Mouse (Mus musculus) forebrain, embryonic 10.5 days (tissue): Measurements from ENCODE around the gene Epor. TPM values are rescaled to one million over a fixed set of nuclear protein-coding genes. Genes with fewer than 3 reads are reported as not detected.
A peak's percentile ranks its signal among the peaks of the same experiment; 100 is the strongest.

Experiments
- DNase-seq: peaks from one replicate; pipeline ENCODE4 v3.0.0-alpha.2; 2017; ENCODE audit warnings: low spot score; ENCODE audit errors: extremely low spot score
- H3K27ac ChIP-seq: fragments of 300-500 bp; sonication (generic); 2 replicates; pipeline ENCODE4 v1.5.1; 2016; ENCODE audit warnings: mild to moderate bottlenecking
- H3K27me3 ChIP-seq: fragments of 300-500 bp; sonication (generic); 2 replicates; pipeline ENCODE4 v1.6.1; 2016; ENCODE audit warnings: mild to moderate bottlenecking; ENCODE audit not compliant: poor library complexity, severe bottlenecking
- H3K36me3 ChIP-seq: fragments of 300-500 bp; sonication (generic); replicated peaks from 2 replicates; pipeline ENCODE4 v1.6.1; 2016; ENCODE audit warnings: mild to moderate bottlenecking, moderate library complexity
- H3K4me1 ChIP-seq: fragments of 300-500 bp; sonication (generic); 2 replicates; pipeline ENCODE4 v1.6.1; 2016
- H3K4me3 ChIP-seq: fragments of 300-500 bp; sonication (generic); 2 replicates; pipeline ENCODE4 v1.5.1; 2016; ENCODE audit warnings: mild to moderate bottlenecking, moderate library complexity
- H3K9me3 ChIP-seq: fragments of 300-500 bp; sonication (generic); 2 replicates; pipeline ENCODE4 v1.6.1; 2016; ENCODE audit warnings: mild to moderate bottlenecking, moderate library complexity
- WGBS: fragments of 180-500 bp; shearing (Covaris S2); methylation state at CpG from one replicate; pipeline ENCODE4 v1.1.7; 2016; 5-methylcytosine and 5-hydroxymethylcytosine counted together
- polyA plus RNA-seq: library from polyadenylated mRNA; unstranded; fragments of >200 nt; fragmentation: Nextera tagmentation; extraction: Ambion mirVana; gene quantifications from 2 replicates; pipeline ENCODE4 v1.2.1, GENCODE M21; 2016

Gene Epor
- polyA plus RNA-seq, 1 experiment from 2014 or later, result 10.8 TPM

DNA sequence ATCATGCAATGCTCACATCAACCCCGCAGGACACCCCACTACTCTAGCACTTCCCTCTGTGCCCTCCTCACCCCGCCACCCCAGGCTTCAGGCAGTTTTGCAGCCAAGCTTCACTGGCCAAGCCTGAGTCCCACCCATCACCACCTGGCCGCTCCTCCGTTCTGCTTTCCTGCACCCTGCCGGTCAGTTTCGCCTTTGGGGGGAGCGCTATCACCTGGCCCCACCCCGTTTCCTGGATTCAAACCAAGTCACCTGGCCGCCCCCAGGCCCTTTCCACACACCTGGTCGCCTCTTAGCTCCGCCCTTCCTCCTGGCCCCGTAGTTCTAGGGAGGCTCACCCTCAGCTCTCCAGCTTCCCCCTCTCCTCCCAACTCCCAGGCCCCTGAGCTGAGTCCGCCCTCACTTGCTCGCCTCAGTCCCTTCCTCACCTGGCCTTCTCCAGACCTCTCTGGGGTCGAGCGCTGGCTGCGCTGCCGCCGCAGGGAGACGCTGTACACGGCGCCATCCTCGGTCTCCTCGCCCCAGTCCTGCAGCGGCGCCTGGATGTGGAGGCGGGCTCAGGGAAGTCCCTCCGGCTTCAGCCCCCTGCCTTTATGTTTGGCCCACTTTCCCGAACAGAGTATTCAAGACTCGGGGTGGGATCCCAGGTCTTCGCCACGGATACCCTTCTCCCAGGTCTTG, 25.3 kb upstream of the Epor start:
- Histone ChIP-seq H3K27me3 (peaks cover 100% of the 10 kb centered on the region), H3K4me3 (peak overlapping the region; percentile 63), H3K4me1 (peaks cover 47% of the 10 kb centered on the region), H3K27ac (peak overlapping the region; percentile 48; the same call in 1 of the 2 replicates), H3K36me3 (no peaks in the 10 kb centered on the region), H3K9me3 (no peaks in the 10 kb centered on the region)
- no peak for DNase-seq
- whole genome bisulfite sequencing, result under 1% methylated on average over 32 of the region's 32 CpGs

DNA sequence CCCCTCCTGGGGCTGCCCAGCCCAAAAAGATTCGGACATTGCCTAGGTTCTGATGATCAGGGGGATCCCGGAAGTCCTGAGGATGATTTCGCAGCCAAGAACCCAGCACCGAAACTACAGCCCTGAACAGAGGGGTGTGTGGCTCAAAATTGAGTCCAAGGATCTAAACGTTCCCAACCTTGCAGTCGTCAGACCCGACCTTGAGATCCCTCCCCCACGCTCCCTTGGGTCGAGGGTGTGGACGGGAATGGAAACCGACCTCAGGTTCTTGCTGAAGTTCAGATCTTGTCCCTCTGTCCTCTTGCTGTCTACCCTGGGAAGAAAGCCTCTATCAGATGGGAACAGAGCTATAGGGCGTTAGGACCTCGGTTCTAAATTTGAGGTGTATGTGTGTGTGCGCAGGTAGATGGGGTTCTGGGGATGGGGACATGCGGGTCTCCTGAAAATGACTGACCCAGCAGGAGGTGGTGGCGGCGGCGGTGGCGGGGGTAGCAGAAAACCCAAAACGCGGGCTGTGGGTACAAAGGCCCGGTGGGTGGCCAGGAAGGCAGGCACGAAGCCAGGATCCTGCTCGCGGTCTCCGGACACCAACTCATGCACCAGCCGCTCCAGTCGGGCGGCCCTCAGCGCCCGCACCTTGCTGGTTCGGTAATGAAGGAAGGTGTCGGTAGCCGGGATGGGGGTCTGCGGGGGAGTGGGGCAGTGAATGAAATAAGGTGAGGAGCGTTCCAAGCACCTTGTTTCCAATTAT, 24.5 kb upstream of the Epor start:
- peaks cover 48% of the 10 kb centered on the region for H3K4me1 ChIP-seq
- DNase-seq, result no peak
- peaks cover 98% of the 10 kb centered on the region for H3K27me3 ChIP-seq
- H3K36me3 ChIP-seq, result no peaks in the 10 kb centered on the region
- no peaks in the 10 kb centered on the region for H3K9me3 ChIP-seq
- H3K4me3 ChIP-seq, result peak overlapping the region; percentile 63
- WGBS, result 7% methylated on average over 36 of the region's 36 CpGs
- H3K27ac ChIP-seq, result no peak overlapping the region

DNA sequence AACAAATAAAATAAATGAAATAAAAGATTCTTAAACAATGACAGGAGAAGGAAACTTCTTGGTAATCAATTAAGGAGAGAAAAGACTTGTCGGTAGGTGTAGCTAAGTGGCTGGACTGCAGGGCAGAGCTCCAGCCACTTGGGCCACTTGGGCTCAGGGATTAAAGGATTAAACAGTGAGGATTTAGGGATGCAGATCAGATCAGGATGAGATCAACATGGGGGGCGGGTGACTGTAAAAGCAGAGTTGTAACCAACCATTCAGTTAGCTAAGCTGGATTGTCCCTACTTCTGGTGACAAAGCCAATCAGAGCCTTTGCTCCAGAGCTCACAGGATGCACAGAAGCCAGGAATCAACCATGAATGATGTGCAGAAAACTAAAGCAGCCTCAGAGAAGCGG, 20.6 kb upstream of the Epor start:
- Histone ChIP-seq H3K27me3 (peaks cover 71% of the 10 kb centered on the region), H3K4me3 (no peak overlapping the region), H3K36me3 (peaks cover 8% of the 10 kb centered on the region), H3K27ac (no peak overlapping the region), H3K9me3 (no peaks in the 10 kb centered on the region), H3K4me1 (peaks cover 32% of the 10 kb centered on the region)
- DNase-seq, result no peak
- WGBS, result 14% methylated on average over 3 of the region's 3 CpGs

DNA sequence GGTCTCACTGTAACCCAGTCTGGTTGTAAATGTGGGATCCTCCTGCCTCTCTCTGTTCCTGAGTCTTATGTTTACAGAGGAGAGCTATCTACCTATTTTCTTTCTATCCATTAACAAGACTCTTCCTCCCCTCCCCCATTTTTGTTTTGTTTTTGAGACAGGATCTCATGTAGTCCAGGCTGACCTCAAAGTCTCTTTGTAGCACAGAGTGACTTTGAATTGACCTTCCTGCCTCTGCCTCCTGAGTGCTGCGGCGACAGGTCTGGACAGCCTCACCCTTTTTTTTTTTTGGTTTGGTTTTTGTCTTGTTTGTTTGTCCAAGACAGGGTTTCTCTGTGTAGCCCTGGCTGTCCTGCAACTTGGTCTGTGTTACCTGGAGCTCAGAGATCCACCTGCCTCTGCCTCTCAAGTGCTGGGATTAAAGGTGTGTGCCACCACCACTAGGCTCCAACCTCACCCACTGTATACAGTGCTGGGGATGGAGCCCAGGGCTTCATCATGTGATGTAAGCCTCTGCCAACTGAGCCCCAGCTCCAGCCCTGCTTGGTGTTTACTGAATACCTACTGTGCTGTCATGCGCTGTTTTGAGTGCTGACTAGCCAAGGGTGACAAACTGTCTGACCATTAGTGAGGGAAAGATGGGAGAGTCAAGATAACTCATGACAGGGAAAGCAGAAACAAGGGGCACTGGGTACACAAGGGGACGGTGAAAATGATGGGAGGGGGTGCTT, 15.3 kb upstream of the Epor start:
- Histone ChIP-seq H3K4me1 (peaks cover 1% of the 10 kb centered on the region; the same call in 1 of the 2 replicates), H3K27ac (no peak overlapping the region), H3K4me3 (no peak overlapping the region), H3K27me3 (peaks cover 17% of the 10 kb centered on the region), H3K36me3 (peaks cover 8% of the 10 kb centered on the region), H3K9me3 (no peaks in the 10 kb centered on the region)
- DNase-seq, result no peak
- WGBS, result 94% methylated on average over 4 of the region's 4 CpGs

DNA sequence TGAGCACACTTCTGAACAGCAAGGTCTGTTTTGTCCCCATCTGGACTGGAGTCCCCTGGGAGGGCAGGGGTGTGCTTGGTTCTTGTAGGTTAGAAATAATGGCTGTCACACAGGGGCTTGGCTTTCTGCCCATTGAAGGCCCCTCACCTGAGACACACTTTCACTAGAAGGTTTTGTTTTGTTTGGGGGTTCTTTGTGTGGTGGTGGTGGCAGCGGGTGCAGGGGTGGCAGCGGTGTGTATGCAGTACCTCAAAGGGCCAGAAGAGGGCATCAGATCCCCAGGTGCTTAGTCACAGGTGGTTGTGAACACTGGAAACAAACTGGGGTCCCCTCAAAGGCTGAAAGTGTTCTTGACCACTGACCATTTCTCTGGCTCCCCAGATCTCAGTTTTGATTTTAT, 14.7 kb upstream of the Epor start:
- no peaks in the 10 kb centered on the region for H3K9me3 ChIP-seq
- no peaks in the 10 kb centered on the region for H3K4me1 ChIP-seq
- WGBS, result 35% methylated on average over 2 of the region's 2 CpGs
- no peak overlapping the region for H3K27ac ChIP-seq
- H3K4me3 ChIP-seq, result no peak overlapping the region
- peaks cover 13% of the 10 kb centered on the region; the same call in 1 of the 2 replicates for H3K27me3 ChIP-seq
- no peak for DNase-seq
- peaks cover 8% of the 10 kb centered on the region for H3K36me3 ChIP-seq

DNA sequence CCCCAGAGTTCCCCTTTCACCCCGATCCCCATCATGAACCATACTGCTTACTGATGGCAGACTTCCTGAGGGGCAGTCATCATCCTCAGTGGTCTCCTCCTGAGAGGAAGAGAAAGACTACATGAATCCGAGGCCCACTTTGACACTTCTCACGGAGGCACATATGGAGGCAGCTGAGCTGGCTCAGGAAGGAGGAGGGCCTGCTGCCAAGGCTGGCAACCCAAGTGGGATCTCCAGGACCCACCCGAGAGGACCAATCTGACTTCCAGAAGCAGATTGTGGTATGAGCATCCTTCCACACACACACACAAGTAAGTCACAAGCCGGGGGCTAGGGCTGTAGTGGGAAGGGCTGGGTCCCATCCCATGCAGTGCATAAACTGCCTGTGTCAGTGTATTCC, 14.0 kb upstream of the Epor start:
- 96% methylated on average over 5 of the region's 5 CpGs for WGBS
- DNase-seq, result no peak

DNA sequence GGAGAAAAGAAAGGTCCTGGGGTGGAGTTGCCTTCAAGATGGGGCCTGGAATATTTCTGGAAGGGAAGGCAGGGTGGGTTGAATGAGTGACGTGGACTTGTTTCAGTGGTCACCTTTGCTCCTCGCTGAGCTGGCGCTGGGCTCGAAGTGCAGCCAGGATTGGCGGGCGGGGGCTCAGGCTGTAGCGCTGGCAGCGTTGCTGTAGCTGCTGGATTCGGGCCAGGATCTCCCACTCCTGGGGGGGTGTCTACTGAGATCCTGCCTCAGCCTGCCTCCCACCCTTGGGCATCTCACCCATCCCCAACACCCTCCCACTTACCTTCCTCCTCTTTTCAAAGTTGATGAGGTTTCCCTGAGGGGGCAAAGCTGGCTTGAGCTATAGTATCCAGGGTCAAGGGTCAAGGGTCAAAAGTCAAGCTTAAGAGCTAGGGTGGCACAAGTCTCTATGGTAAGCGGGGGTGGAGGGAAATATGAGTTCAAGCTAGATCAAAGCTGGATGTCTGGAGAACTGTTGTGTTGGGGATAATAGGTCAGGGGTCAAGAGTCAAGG, 13.4 kb upstream of the Epor start:
- Histone ChIP-seq H3K4me3 (no peak overlapping the region), H3K36me3 (peaks cover 8% of the 10 kb centered on the region), H3K27me3 (peaks cover 9% of the 10 kb centered on the region; the same call in 1 of the 2 replicates), H3K27ac (no peak overlapping the region), H3K4me1 (no peaks in the 10 kb centered on the region), H3K9me3 (no peaks in the 10 kb centered on the region)
- WGBS, result 91% methylated on average over 10 of the region's 10 CpGs
- DNase-seq, result no peak

More for the DNA sequence above, 14.0 kb upstream of the Epor start:
- Histone ChIP-seq H3K4me3 (no peak overlapping the region), H3K4me1 (no peaks in the 10 kb centered on the region), H3K27ac (no peak overlapping the region), H3K36me3 (peaks cover 8% of the 10 kb centered on the region), H3K27me3 (peaks cover 10% of the 10 kb centered on the region; the same call in 1 of the 2 replicates), H3K9me3 (no peaks in the 10 kb centered on the region)

DNA sequence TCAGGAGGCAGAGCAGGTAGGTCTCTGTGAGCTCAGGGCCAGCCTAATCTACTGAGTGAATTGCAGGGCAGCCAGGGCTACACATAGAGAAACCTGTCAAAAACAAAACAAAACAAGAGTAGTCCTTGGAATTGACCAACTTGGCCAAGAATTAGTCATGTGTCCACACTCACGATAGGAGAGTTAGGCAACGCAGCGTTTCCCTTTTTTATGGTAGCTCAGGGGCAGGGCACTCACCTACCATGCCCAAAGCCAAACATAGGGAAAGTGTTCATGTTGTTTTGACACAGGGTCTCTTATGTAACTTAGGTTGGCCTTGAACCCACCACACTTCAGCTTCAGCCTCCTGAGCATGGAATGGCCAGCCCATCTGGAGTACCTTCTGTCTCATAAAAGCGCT, 6.0 kb upstream of the Epor start:
- no peaks in the 10 kb centered on the region; the same call in 1 of the 2 replicates for H3K4me1 ChIP-seq

DNA sequence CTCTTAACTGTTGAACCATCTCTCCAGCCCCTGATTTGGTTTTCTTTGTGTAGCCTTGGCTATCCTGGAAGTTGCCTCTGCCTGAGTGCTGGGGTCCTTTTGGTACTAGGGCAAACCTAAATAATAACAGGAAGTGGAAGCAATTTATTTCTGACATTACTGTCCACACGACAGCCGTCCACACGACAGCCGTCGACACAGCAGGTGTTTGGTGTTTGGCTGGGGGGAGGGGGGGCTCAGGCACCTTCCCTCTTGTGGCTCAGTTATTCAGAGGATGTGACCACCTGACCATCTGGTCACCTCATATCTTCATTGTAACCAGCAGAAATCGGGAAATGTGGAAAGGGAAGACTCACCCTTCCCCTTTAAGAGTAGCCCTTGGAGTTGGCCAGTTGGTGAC, 5.6 kb upstream of the Epor start:
- no peak overlapping the region for H3K4me3 ChIP-seq
- peaks cover 5% of the 10 kb centered on the region for H3K27me3 ChIP-seq
- no peak for DNase-seq
- H3K27ac ChIP-seq, result no peak overlapping the region
- H3K4me1 ChIP-seq, result no peaks in the 10 kb centered on the region; the same call in 1 of the 2 replicates
- 88% methylated on average over 6 of the region's 6 CpGs for WGBS
- H3K36me3 ChIP-seq, result no peaks in the 10 kb centered on the region
- H3K9me3 ChIP-seq, result no peaks in the 10 kb centered on the region

More for the DNA sequence above, 6.0 kb upstream of the Epor start:
- no peak for DNase-seq
- WGBS, result 95% methylated on average over 4 of the region's 4 CpGs
- Histone ChIP-seq H3K27ac (no peak overlapping the region), H3K36me3 (no peaks in the 10 kb centered on the region), H3K27me3 (peaks cover 1% of the 10 kb centered on the region), H3K4me3 (no peak overlapping the region), H3K9me3 (no peaks in the 10 kb centered on the region)

DNA sequence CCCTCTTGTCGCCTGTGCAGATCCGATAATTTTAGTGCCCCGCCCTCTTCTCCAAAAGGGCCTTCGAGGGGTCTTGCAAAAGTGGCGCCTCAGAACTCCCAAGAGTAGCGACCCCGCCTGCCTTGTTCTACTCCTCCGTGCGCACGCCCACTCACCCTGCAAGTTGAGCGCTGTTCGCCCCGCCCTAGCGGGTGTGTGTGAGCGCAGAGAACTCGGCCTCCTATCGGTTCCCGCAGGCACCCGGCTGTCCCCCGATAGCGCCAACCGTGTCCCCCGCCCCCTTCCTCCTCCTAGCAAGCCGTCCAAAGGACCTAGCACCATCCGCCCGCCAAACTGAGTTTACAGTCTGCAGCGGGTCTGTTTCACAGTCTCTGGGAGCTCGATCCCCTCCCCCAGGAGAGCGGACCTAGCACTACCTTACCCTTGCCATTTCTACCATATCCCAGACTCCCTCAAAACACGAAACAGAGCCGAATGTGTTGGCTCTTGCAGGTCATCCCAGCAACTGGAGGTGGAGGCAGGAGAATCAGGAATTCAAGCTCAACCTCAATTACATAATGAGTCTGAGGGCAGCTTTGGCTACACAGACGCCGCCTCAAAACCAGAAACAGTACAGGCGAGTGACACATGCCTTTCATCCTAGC, 768 bp downstream of the Epor start:
- H3K27me3 ChIP-seq, result peaks cover 58% of the 10 kb centered on the region
- H3K4me1 ChIP-seq, result peaks cover 36% of the 10 kb centered on the region
- no peaks in the 10 kb centered on the region for H3K9me3 ChIP-seq
- DNase-seq, result peak; percentile 73
- peak overlapping the region; percentile 58 for H3K4me3 ChIP-seq
- H3K27ac ChIP-seq, result peak overlapping the region; percentile 74
- WGBS, result 3% methylated on average over 34 of the region's 34 CpGs
- peaks cover 5% of the 10 kb centered on the region; the same call in 1 of the 2 replicates for H3K36me3 ChIP-seq

DNA sequence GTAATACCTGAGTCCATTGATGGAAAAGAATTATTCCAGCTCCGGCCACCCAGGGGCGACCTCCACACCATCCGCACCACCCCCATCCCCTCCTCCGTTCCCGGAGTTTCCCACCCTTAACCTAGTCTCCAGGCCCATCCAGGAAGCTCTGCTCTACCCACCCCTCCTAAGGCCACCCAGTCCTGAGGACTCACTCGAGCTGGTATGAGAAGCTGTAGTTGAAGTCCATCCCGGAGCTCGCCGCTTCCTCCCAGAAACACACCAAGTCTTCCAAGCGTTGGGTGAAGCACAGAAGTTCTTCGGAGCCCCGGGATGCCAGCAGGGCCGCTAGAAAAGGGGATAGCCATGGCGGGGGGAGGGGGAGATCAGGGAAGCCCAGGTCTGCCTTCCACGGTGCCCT, 1.3 kb downstream of the Epor start:
- WGBS, result 0% methylated on average over 15 of the region's 15 CpGs
- peaks cover 9% of the 10 kb centered on the region; the same call in 1 of the 2 replicates for H3K36me3 ChIP-seq
- H3K27me3 ChIP-seq, result peaks cover 58% of the 10 kb centered on the region
- H3K27ac ChIP-seq, result peak overlapping the region; percentile 74
- H3K9me3 ChIP-seq, result no peaks in the 10 kb centered on the region
- peak overlapping the region; percentile 58 for H3K4me3 ChIP-seq
- peaks cover 36% of the 10 kb centered on the region for H3K4me1 ChIP-seq
- DNase-seq, result no peak

DNA sequence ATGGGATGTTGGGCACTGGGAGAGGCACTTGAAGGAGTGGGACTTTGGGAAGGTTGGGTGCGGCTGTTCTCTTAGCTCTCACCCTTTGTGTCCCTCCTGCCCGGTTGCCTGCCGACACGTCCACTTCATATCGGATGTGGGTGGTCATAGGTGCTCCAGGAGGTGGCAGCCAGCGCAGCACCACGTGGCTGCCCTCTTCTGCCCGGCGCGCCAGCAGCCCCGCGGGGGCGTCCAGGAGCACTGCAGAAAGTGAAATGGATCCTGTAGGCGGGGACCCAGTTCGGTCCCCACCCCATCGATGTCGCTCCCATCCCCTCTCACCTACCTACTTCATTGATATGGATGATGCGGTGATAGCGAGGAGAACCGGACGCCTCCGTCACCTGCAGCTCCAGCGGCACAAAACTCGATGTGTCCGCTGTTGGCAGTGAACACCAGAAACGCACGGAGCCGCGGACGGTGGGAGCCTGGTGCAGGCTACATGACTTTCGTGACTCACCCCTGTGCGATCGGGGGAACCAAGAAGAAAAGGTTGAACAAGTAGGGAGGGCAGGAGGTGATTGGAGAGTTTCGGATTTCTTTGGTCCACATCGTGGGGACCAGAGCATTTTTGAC, 1.8 kb downstream of the Epor start:
- WGBS, result 2% methylated on average over 35 of the region's 35 CpGs
- no peak for DNase-seq
- H3K27ac ChIP-seq, result peak overlapping the region; percentile 74
- peaks cover 58% of the 10 kb centered on the region for H3K27me3 ChIP-seq
- peak overlapping the region; percentile 58 for H3K4me3 ChIP-seq
- no peaks in the 10 kb centered on the region for H3K9me3 ChIP-seq
- H3K4me1 ChIP-seq, result peaks cover 40% of the 10 kb centered on the region
- peaks cover 9% of the 10 kb centered on the region; the same call in 1 of the 2 replicates for H3K36me3 ChIP-seq
